Mouse (Mus musculus): ENCODE measurements at regions not wholly inside any gene's neighbourhood (a gene's known extent, or its start where the extent isn't known, plus 50 kb on each side); places are given as distances from the start of the nearest gene placed in this dataset.

DNA sequence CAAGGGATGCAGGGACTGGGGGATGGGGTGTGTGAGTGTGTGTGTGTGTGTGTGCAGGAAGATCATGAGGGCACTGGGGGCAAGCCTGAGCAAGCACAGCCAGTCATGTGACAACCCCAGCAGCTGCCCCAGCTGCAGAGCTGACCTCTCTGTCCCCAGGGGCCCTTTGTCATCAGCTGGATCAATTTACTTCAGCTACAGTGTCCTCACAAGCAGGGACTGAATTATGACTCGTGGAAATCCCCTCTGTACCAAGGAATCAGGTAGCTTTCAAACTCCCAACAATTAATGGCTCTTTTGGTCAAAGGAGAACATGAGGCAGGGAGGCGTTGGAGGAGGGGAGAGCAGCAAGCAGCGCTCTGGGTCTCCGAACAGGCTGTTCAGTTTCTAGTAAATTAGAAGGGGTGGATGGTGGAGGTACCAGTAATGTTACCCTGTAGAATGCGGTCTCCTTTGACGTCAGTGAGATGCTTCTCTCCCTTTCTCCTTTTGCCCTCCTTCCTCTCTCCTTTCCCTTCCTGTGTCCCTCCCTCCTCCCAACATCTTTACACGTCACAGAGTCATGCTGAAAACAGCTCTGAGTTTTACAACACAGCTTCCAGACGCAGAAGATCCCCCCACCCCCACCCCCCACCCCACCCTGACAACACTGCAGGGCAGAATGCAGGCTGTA, 106.5 kb downstream of the Tomm20 start:
- Histone ChIP-seq H3K9ac (ENCODE audit: low read depth, poor library complexity, severe bottlenecking) (no peak overlapping the region), H3K9me3 (replicated peaks; ENCODE audit: control insufficient read depth, insufficient read depth, low read length, poor library complexity, severe bottlenecking) (no peaks in the 10 kb centered on the region), H3K36me3 (ENCODE audit: control insufficient read depth, insufficient read depth, low read length, poor library complexity, severe bottlenecking) (no peaks in the 10 kb centered on the region), H3K4me3 (ENCODE audit: low read depth, low read length) (no peak overlapping the region), H3K27ac (ENCODE audit: insufficient read depth, low read length) (peak overlapping the region; percentile 12), H3K27me3 (ENCODE audit: control insufficient read depth, insufficient read depth, low read length, poor library complexity, severe bottlenecking) (no peaks in the 10 kb centered on the region), H3K4me1 (ENCODE audit: control insufficient read depth, insufficient read depth, low read length) (peaks cover 2% of the 10 kb centered on the region)
- TF ChIP-seq POLR2A (IDR thresholded peaks at IDR 0.05; ENCODE audit: insufficient read depth, low read length) (no peak), EP300 (IDR thresholded peaks at IDR 0.05; ENCODE audit: insufficient read depth, low read depth, low read length) (peak; percentile 92), CTCF (IDR thresholded peaks at IDR 0.05; ENCODE audit: low read depth, low read length) (no peak)

DNA sequence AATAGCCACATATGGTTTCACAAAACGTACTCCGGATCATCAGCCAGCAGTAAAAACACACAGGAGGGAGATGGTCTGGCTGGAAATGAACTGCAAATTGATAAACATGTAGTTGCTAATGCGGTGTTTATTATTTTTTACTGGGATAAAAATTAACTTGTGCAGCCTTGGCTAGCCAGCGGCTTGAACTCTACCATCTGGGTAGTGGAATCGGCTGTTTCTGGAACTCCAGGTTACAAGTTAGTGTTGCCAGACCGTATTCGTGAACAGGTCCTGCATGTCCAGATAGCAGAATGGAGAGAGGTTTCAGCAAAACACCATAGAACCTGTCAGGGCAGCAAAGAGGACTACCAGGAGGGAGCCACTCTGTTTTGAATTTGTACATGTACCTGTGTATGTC, 107.4 kb downstream of the Tomm20 start:
- Histone ChIP-seq H3K9ac (ENCODE audit: low read depth, poor library complexity, severe bottlenecking) (no peak overlapping the region), H3K9me3 (replicated peaks; ENCODE audit: control insufficient read depth, insufficient read depth, low read length, poor library complexity, severe bottlenecking) (no peaks in the 10 kb centered on the region), H3K27me3 (ENCODE audit: control insufficient read depth, insufficient read depth, low read length, poor library complexity, severe bottlenecking) (no peaks in the 10 kb centered on the region), H3K4me3 (ENCODE audit: low read depth, low read length) (no peak overlapping the region), H3K4me1 (ENCODE audit: control insufficient read depth, insufficient read depth, low read length) (peaks cover 2% of the 10 kb centered on the region), H3K36me3 (ENCODE audit: control insufficient read depth, insufficient read depth, low read length, poor library complexity, severe bottlenecking) (no peaks in the 10 kb centered on the region), H3K27ac (ENCODE audit: insufficient read depth, low read length) (0 out of 2 replicates have a peak overlapping the region, but pooled peaks have one; percentile 12)
- TF ChIP-seq EP300 (IDR thresholded peaks at IDR 0.05; ENCODE audit: insufficient read depth, low read depth, low read length) (no peak), CTCF (IDR thresholded peaks at IDR 0.05; ENCODE audit: low read depth, low read length) (no peak), POLR2A (IDR thresholded peaks at IDR 0.05; ENCODE audit: insufficient read depth, low read length) (no peak)

DNA sequence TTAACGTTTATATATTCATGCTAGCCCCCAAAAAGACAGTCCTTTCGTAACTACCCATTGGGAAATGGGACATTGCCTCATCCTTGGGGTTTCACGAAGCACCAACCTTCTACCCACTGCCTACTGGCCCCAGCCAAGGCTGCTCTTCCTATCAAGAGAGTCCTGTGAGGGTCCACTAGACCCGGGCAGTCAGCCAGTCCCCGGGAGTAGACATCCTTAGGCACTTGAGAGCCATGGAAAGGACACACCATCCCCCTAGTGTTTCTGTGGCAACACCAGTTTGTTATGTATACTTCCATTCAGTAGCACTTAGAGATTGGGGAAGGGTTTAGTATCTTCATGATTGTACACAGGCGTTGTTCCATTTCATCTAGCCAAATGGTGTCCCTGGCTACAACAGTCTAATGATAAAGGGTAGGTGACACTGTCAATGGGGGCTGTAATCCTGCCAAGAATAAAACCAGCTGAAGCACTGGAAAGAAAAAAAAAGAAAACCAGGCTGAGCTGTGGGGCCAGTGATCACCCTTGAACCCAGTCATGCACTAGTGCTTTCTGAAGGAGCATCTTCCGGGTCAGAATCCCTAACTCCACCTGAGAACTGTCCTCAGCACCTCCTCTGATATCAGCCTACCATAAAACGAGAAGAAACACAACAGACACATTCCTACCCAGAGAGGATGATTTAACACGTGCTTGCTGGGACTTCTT, 108.2 kb downstream of the Tomm20 start:
- Histone ChIP-seq H3K4me3 (ENCODE audit: low read depth, low read length) (no peak overlapping the region), H3K9me3 (replicated peaks; ENCODE audit: control insufficient read depth, insufficient read depth, low read length, poor library complexity, severe bottlenecking) (no peaks in the 10 kb centered on the region), H3K27me3 (ENCODE audit: control insufficient read depth, insufficient read depth, low read length, poor library complexity, severe bottlenecking) (no peaks in the 10 kb centered on the region), H3K9ac (ENCODE audit: low read depth, poor library complexity, severe bottlenecking) (no peak overlapping the region), H3K36me3 (ENCODE audit: control insufficient read depth, insufficient read depth, low read length, poor library complexity, severe bottlenecking) (no peaks in the 10 kb centered on the region), H3K4me1 (ENCODE audit: control insufficient read depth, insufficient read depth, low read length) (peaks cover 2% of the 10 kb centered on the region), H3K27ac (ENCODE audit: insufficient read depth, low read length) (no peak overlapping the region)
- no peak for TF ChIP-seq POLR2A (IDR thresholded peaks at IDR 0.05; ENCODE audit: insufficient read depth, low read length)
- no peak for TF ChIP-seq EP300 (IDR thresholded peaks at IDR 0.05; ENCODE audit: insufficient read depth, low read depth, low read length)
- no peak for TF ChIP-seq CTCF (IDR thresholded peaks at IDR 0.05; ENCODE audit: low read depth, low read length)

DNA sequence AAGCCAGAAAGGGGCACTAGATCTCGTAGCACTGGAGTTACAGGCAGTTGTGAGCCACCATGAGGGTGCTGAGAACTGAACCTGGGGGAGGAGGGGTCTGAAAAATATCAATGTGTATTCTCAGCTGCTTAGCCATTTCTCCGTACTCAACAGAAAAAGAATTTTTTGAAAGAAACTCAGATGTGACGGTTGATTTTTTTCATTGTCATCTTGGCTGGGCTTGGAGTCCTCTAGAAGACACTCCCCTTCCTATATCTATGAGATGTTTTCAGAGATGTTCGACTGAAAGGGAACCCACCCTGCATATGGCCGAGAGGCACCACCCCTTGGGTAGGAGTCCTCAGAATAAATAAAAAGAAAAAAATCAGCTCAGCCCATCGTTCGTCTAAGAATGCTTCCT, 110.1 kb downstream of the Tomm20 start:
- peaks cover 4% of the 10 kb centered on the region for H3K4me1 ChIP-seq (ENCODE audit: control insufficient read depth, insufficient read depth, low read length)
- TF ChIP-seq POLR2A (IDR thresholded peaks at IDR 0.05; ENCODE audit: insufficient read depth, low read length) (no peak), CTCF (IDR thresholded peaks at IDR 0.05; ENCODE audit: low read depth, low read length) (no peak), EP300 (IDR thresholded peaks at IDR 0.05; ENCODE audit: insufficient read depth, low read depth, low read length) (no peak)

DNA sequence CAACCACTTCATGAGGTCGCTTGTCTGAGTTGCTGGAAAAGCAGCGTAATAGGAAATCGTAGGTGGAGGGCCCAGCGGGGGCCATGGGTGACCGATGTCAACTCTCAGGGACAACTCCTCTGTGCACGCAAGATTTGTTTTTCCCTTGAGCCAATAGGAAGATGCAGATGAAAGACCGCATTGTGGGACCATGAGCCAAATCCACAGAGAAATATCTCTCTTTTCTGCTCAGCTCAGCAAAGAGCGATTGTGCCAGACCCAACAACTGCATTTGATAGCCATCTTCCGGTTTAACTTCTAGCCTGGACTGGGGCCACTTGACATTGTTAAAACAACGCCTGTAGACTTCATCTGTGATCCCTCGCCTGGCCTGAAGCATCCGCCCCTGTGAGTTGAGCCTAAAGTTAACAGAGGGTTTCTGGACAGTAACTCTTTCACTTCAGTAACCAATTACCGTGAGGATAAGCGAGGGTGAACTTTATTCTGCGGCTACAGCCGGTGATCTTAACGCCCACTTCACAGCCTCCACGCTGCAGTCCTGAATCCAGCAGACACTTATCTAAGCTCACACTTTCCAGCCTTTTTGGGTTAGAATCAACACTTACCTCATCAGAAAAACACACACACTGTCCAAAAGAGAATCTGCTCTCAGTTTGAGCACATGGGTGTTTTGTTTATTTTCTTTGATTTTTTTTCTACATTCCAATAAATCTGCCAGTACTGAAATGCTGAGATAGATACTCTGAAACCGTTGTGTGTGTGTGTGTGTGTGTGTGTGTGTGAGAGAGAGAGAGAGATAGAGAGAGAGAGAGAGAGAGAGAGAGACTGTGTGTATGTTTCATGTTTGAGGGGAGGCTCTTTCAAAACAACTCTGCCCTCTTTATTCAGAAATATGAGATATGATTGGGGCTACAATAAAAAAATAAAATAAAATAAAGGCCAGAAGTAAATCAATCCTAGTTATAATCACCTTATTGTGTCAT, 111.9 kb downstream of the Tomm20 start:
- Histone ChIP-seq H3K4me3 (ENCODE audit: low read depth, low read length) (no peak overlapping the region), H3K9me3 (replicated peaks; ENCODE audit: control insufficient read depth, insufficient read depth, low read length, poor library complexity, severe bottlenecking) (no peaks in the 10 kb centered on the region), H3K4me1 (ENCODE audit: control insufficient read depth, insufficient read depth, low read length) (peaks cover 2% of the 10 kb centered on the region), H3K27me3 (ENCODE audit: control insufficient read depth, insufficient read depth, low read length, poor library complexity, severe bottlenecking) (no peaks in the 10 kb centered on the region), H3K36me3 (ENCODE audit: control insufficient read depth, insufficient read depth, low read length, poor library complexity, severe bottlenecking) (no peaks in the 10 kb centered on the region), H3K9ac (ENCODE audit: low read depth, poor library complexity, severe bottlenecking) (no peak overlapping the region), H3K27ac (ENCODE audit: insufficient read depth, low read length) (no peak overlapping the region)
- TF ChIP-seq POLR2A (IDR thresholded peaks at IDR 0.05; ENCODE audit: insufficient read depth, low read length): no peak
- TF ChIP-seq CTCF (IDR thresholded peaks at IDR 0.05; ENCODE audit: low read depth, low read length): no peak
- TF ChIP-seq EP300 (IDR thresholded peaks at IDR 0.05; ENCODE audit: insufficient read depth, low read depth, low read length): no peak

More for the DNA sequence above, 110.1 kb downstream of the Tomm20 start:
- no peak overlapping the region for H3K9ac ChIP-seq (ENCODE audit: low read depth, poor library complexity, severe bottlenecking)
- H3K36me3 ChIP-seq (ENCODE audit: control insufficient read depth, insufficient read depth, low read length, poor library complexity, severe bottlenecking): no peaks in the 10 kb centered on the region
- no peak overlapping the region for H3K4me3 ChIP-seq (ENCODE audit: low read depth, low read length)
- H3K27ac ChIP-seq (ENCODE audit: insufficient read depth, low read length): no peak overlapping the region
- H3K9me3 ChIP-seq (replicated peaks; ENCODE audit: control insufficient read depth, insufficient read depth, low read length, poor library complexity, severe bottlenecking): no peaks in the 10 kb centered on the region
- H3K27me3 ChIP-seq (ENCODE audit: control insufficient read depth, insufficient read depth, low read length, poor library complexity, severe bottlenecking): no peaks in the 10 kb centered on the region
